11 mouse cellular contexts compared by ENCODE assay signal in the genomic region with DNA sequence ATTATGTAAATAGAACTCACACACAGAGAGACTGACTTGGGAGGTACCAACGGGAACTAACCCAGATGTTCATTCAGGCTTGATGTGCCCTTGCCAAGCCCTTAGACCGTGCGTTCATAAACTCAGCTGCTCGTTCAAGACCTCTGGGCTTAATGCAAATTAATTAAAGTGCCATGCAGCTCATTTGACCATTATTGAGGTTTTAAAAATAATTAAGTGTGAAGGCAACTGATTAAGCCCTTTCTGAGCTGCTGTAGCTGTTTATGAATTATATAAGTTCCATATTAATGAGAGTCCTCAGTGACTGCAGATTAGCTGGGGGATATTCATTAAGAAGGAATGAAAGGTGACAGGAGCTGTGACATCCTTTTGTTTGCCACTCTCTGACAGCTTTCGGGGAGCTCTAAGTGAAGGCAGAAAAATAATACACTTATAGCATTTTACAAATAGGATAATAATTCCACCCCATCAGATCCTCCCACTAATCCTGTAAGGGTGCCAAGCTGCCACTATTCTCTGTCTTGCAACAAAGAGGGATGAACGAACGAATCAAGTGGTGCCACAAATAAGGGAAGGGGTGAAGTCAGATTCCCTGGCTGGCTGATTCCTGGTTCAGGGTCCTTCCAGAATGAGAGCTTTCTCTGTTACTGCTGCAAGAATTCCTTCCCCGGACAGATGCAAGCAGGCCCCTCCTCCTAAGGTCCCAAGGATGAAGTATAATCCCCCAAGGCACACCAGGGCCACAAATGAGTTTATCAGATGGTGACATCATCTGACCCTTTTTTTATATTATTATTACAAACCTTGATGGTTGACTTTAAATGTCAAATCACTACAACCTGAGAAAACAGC.
A peak's percentile ranks its signal among the peaks of the same experiment; 100 is the strongest.
DNase-seq lines count a peak whose midpoint lies in the region; ATAC-seq lines count a peak whose summit lies in the region.
"Had no signal": no experiment of that assay in that cellular context is flagged by ENCODE, and none has a peak within 500 bp of the region (broad histone marks: within the 10 kb centered on the region; RNA-seq: fewer than 3 reads in every experiment).

No protein-coding gene starts in this region.

- H3K9ac ChIP-seq in embryonic facial prominence, embryonic 11.5 days (replicated peaks; ENCODE audit: low read length), result no peak overlapping the region
- no peak overlapping the region for H3K9ac ChIP-seq in hindbrain, embryonic 14.5 days
- H3K9ac ChIP-seq in midbrain, embryonic 13.5 days (replicated peaks), result no peak overlapping the region

- 44% methylated on average over 8 of the region's 8 CpGs for WGBS in embryonic facial prominence, embryonic 11.5 days
- 55% methylated on average over 8 of the region's 8 CpGs for WGBS in embryonic facial prominence, embryonic 10.5 days
- WGBS in hindbrain, embryonic 14.5 days, result 14% methylated on average over 8 of the region's 8 CpGs
- WGBS in midbrain, embryonic 13.5 days, result 10% methylated on average over 8 of the region's 8 CpGs

- DNase-seq in embryonic facial prominence, embryonic 11.5 days (ENCODE audit: low spot score), result no peak
- DNase-seq in embryonic facial prominence, embryonic 10.5 days (ENCODE audit: low spot score), result no peak
- peak; percentile 24 for DNase-seq in A20 (ENCODE audit: low read depth, low spot score)
- peak; percentile 61 for DNase-seq in hindbrain, embryonic 14.5 days (ENCODE audit: low spot score)
- no peak for DNase-seq in cerebellum, adult 8-10 months
- no peak for DNase-seq in thymus, adult 18-20 months
- no peak for DNase-seq in spleen, adult 18-20 months
- DNase-seq: adrenal gland, adult 2 months had no signal

- no peaks in the 10 kb centered on the region for H3K27me3 ChIP-seq in embryonic facial prominence, embryonic 11.5 days (ENCODE audit: control insufficient read depth, insufficient read depth, low read length)
- H3K27me3 ChIP-seq in embryonic facial prominence, embryonic 10.5 days (replicated peaks; ENCODE audit: low read depth, poor library complexity, severe bottlenecking), result no peaks in the 10 kb centered on the region
- H3K27me3 ChIP-seq in hindbrain, embryonic 14.5 days (ENCODE audit: control insufficient read depth, insufficient read depth, low read length), result no peaks in the 10 kb centered on the region
- H3K27me3 ChIP-seq in midbrain, embryonic 13.5 days, result no peaks in the 10 kb centered on the region

- no peaks in the 10 kb centered on the region for H3K9me3 ChIP-seq in embryonic facial prominence, embryonic 11.5 days (replicated peaks; ENCODE audit: control insufficient read depth, low read length)
- no peaks in the 10 kb centered on the region for H3K9me3 ChIP-seq in embryonic facial prominence, embryonic 10.5 days
- no peaks in the 10 kb centered on the region for H3K9me3 ChIP-seq in hindbrain, embryonic 14.5 days (ENCODE audit: control insufficient read depth, low read length)
- H3K9me3 ChIP-seq in midbrain, embryonic 13.5 days, result no peaks in the 10 kb centered on the region

- no peak overlapping the region for H3K4me2 ChIP-seq in embryonic facial prominence, embryonic 11.5 days (ENCODE audit: low read depth, low read length)
- no peak overlapping the region for H3K4me2 ChIP-seq in hindbrain, embryonic 14.5 days (replicated peaks)
- no peak overlapping the region for H3K4me2 ChIP-seq in midbrain, embryonic 13.5 days (replicated peaks)

- ATAC-seq in embryonic facial prominence, embryonic 11.5 days (replicated peaks; ENCODE audit: insufficient number of reproducible peaks, low FRiP score, low TSS enrichment, low read depth), result 0 out of 2 replicates have a peak, but pooled peaks have one; percentile 68
- peak; percentile 79 for ATAC-seq in hindbrain, embryonic 14.5 days (ENCODE audit: low FRiP score)
- ATAC-seq in midbrain, embryonic 13.5 days, result peak; percentile 89

- no peak overlapping the region for H3K27ac ChIP-seq in embryonic facial prominence, embryonic 11.5 days (replicated peaks; ENCODE audit: low read depth, low read length)
- H3K27ac ChIP-seq in embryonic facial prominence, embryonic 10.5 days (replicated peaks), result no peak overlapping the region
- H3K27ac ChIP-seq in hindbrain, embryonic 14.5 days, result peak overlapping the region; percentile 74
- H3K27ac ChIP-seq in midbrain, embryonic 13.5 days, result peak overlapping the region; percentile 70
- H3K27ac ChIP-seq: macrophage had no signal

- no peak overlapping the region for H3K4me3 ChIP-seq in embryonic facial prominence, embryonic 11.5 days (ENCODE audit: low read depth, low read length)
- H3K4me3 ChIP-seq in embryonic facial prominence, embryonic 10.5 days, result no peak overlapping the region
- H3K4me3 ChIP-seq in hindbrain, embryonic 14.5 days (replicated peaks; ENCODE audit: low read length), result no peak overlapping the region
- no peak overlapping the region for H3K4me3 ChIP-seq in midbrain, embryonic 13.5 days (replicated peaks)
- H3K4me3 ChIP-seq: erythroblast, embryonic 14.5 days had no signal

- H3K36me3 ChIP-seq in embryonic facial prominence, embryonic 11.5 days (replicated peaks; ENCODE audit: control insufficient read depth, insufficient read depth, low read depth, low read length), result no peaks in the 10 kb centered on the region
- no peaks in the 10 kb centered on the region for H3K36me3 ChIP-seq in embryonic facial prominence, embryonic 10.5 days (replicated peaks)
- no peaks in the 10 kb centered on the region for H3K36me3 ChIP-seq in hindbrain, embryonic 14.5 days (replicated peaks; ENCODE audit: control insufficient read depth, insufficient read depth)
- no peaks in the 10 kb centered on the region for H3K36me3 ChIP-seq in midbrain, embryonic 13.5 days

- no peaks in the 10 kb centered on the region for H3K4me1 ChIP-seq in embryonic facial prominence, embryonic 11.5 days (ENCODE audit: control insufficient read depth, insufficient read depth, low read length)
- peaks cover 12% of the 10 kb centered on the region for H3K4me1 ChIP-seq in embryonic facial prominence, embryonic 10.5 days
- H3K4me1 ChIP-seq in hindbrain, embryonic 14.5 days (replicated peaks; ENCODE audit: control insufficient read depth, insufficient read depth, low read length), result peaks cover 16% of the 10 kb centered on the region
- H3K4me1 ChIP-seq in midbrain, embryonic 13.5 days (replicated peaks), result peaks cover 17% of the 10 kb centered on the region

Comparison
In these comparisons a context has a peak if more than half of its experiments do, and no peak if none do; other contexts are left out.
1. DNase-seq: peak in A20 (single experiment) and hindbrain, embryonic 14.5 days (single experiment); none in embryonic facial prominence, embryonic 11.5 days (single experiment), embryonic facial prominence, embryonic 10.5 days (single experiment), cerebellum, adult 8-10 months (single experiment), thymus, adult 18-20 months (0 of 2) and spleen, adult 18-20 months (0 of 2).
2. H3K27ac ChIP-seq: peak in hindbrain, embryonic 14.5 days (single experiment) and midbrain, embryonic 13.5 days (single experiment); none in embryonic facial prominence, embryonic 11.5 days (single experiment) and embryonic facial prominence, embryonic 10.5 days (single experiment).
3. Peak in every context shown above with its lines, with median percentiles within 50 percentile points of each other: ATAC-seq.